Mouse (Mus musculus): Measurements from ENCODE around the gene Zfp977. TPM values are rescaled to one million over a fixed set of nuclear protein-coding genes. Genes with fewer than 3 reads are reported as not detected.
"Not testable (repeated sequence)": the region's sequence is repeated elsewhere in the genome, so short reads cannot be mapped to it uniquely, and the experiment has no call there.

Gene Zfp977
- total RNA-seq (2015) (0.42 and 0.91 TPM in 2 replicates), total RNA-seq (2017) (0.04 and 0.44 TPM in 2 replicates)

DNA sequence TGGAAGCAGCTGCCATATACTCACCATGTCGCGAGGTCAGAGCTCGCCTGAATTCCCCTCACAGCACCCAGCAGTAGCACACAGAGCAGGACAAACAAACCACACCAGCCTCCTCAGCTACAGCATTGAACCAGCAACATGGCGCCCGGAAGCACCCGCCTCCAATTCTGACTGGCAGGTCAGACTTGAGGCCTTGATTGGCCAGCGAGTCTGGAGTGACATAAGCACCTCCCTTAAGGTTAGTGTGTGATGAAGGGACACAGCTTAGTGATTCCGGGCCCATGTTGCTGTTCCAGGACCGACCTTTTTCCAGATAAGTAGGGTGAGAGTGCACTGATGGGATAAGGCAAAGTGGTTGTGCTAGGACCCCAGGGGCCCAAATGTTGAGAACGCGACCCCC lies at the start of gene Zfp977:
Zfp977 (minus strand) TSS at position 135 of the 400 bp plus-strand sequence.
- not testable (repeated sequence) for ATAC-seq (replicated peaks; ENCODE audit: poor library complexity)

DNA sequence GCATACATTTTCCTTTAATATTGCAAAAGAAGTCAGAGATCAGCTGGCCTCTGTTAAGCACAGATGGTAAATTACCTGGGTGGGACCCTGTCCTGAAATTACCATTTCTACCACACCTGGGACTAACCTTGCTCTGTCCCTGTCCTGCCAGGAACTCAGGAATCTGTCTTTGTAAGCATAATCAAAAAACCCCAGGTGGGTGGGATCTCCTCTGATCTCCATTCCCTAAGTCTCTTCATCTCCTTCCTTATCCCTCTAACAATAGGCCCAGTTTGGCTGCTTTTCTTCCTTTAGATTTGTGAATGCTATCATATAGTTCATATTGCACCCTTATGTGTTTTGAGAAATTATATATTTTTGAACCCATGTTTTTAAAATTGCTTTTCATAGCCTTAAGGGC lies 38.7 kb upstream of the Zfp977 start:
- not testable (repeated sequence) for ATAC-seq (replicated peaks; ENCODE audit: poor library complexity)

DNA sequence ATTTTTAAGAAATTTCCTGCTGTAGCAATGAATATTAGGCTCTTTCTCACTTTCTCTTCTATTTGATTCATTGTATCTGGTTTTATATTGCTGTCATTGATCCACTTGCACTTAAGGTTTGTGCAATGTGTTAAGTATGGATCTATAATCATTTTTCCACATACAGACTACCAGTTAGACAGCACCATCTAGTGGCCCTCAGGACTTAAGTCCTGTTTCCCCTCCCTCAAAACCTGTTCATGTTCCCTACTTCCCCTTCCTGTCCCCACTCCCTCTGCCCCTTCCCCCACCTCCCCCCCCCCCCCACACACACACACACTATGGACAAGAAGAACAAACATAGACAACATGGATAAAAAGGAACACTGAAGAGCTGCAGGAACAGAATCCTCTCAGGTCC lies 3.3 kb upstream of the Zfp977 start:
- ATAC-seq (replicated peaks; ENCODE audit: poor library complexity), result peak; percentile 46; the same call in 1 of the 2 replicates

- ATAC-seq (replicated peaks; ENCODE audit: poor library complexity), result not testable (repeated sequence)
Observed at GRCm38 (mm10) chr7:42591311-42591710, 1.0 kb downstream of the Zfp977 start.

GRCm38 (mm10) chr7:42578488-42578887 lies 13.9 kb downstream of the Zfp977 start, which contains the start of gene Gm21028:
Gene Gm21028, minus strand, starts transcription at chr7:42578588.
- no peak for ATAC-seq (replicated peaks; ENCODE audit: poor library complexity)

DNA sequence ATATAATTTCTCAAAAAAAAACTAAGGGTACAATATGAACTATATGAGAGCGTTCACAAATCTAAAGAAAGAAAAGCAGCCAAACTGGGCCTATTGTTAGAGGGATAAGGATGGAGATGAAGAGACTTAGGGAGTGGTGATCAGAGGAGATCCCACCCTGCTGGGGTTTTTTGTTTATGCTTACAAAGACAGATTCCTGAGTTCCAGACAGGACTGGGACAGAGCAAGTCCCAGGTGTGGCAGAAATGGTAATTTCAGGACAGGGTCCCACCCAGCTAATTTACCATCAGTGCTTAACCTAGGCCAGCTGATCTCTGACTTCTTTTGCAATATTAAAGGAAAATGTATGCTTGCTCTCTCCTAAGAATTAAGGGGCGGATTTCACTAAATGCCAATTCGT lies 40.6 kb downstream of the Zfp977 start:
- ATAC-seq (replicated peaks; ENCODE audit: poor library complexity), result no peak

Other genes with a start within 250 kb of the Zfp977 start
- not detected in 2 replicates for gene 4933421I07Rik, start 144.4 kb downstream of the Zfp977 start, total RNA-seq (2015)
- gene 4933421I07Rik, start 144.4 kb downstream of the Zfp977 start, total RNA-seq (2017), result not detected in 2 replicates
- gene Zfp141, start 86.8 kb downstream of the Zfp977 start, total RNA-seq (2015), result 52.1 and 53.6 TPM in 2 replicates
- 45.2 and 55.9 TPM in 2 replicates for gene Zfp141, start 86.8 kb downstream of the Zfp977 start, total RNA-seq (2017)
- gene Gm21028, start 14.0 kb downstream of the Zfp977 start, total RNA-seq (2015), result not detected in 2 replicates
- gene Gm21028, start 14.0 kb downstream of the Zfp977 start, total RNA-seq (2017), result not detected in 2 replicates
- gene Zfp976, start 50.0 kb upstream of the Zfp977 start, total RNA-seq (2015), result 6.4 and 10.7 TPM in 2 replicates
- gene Zfp976, start 50.0 kb upstream of the Zfp977 start, total RNA-seq (2017), result 3.5 and 5.1 TPM in 2 replicates
- gene Zfp975, start 100.2 kb upstream of the Zfp977 start, total RNA-seq (2015), result 6.2 and 7.1 TPM in 2 replicates
- 4.9 and 8.3 TPM in 2 replicates for gene Zfp975, start 100.2 kb upstream of the Zfp977 start, total RNA-seq (2017)
- gene Gm17067, start 134.5 kb upstream of the Zfp977 start, total RNA-seq (2015), result not detected in 2 replicates
- not detected in 2 replicates for gene Gm17067, start 134.5 kb upstream of the Zfp977 start, total RNA-seq (2017)
- gene Vmn2r62, start 201.0 kb upstream of the Zfp977 start, total RNA-seq (2015), result not detected in 2 replicates
- not detected in 2 replicates for gene Vmn2r62, start 201.0 kb upstream of the Zfp977 start, total RNA-seq (2017)